Mouse (Mus musculus): ENCODE measurements around the gene Bcar3.

Gene Bcar3

GRCm38 (mm10) chr3:122461512-122461881 lies 167.6 kb downstream of the Bcar3 start:
- no peak for DNase-seq

GRCm38 (mm10) chr3:122461932-122462871 lies 168.3 kb downstream of the Bcar3 start:
- DNase-seq = peak; percentile 77

- no peak for DNase-seq
Measured at GRCm38 (mm10) chr3:122463166-122463565, 169.2 kb downstream of the Bcar3 start.

GRCm38 (mm10) chr3:122466100-122466730 lies 172.3 kb downstream of the Bcar3 start:
- DNase-seq = peak; percentile 75

- DNase-seq = peak; percentile 24
Measured at GRCm38 (mm10) chr3:122467977-122468376, 174.0 kb downstream of the Bcar3 start.

GRCm38 (mm10) chr3:122470326-122471016 lies 176.5 kb downstream of the Bcar3 start:
- no peak for DNase-seq

- no peak for DNase-seq
Measured at GRCm38 (mm10) chr3:122471017-122471721, 177.2 kb downstream of the Bcar3 start.

GRCm38 (mm10) chr3:122472412-122472811 lies 178.5 kb downstream of the Bcar3 start:
- no peak for DNase-seq

- DNase-seq = no peak
Measured at GRCm38 (mm10) chr3:122473523-122474034, 179.6 kb downstream of the Bcar3 start.

- peak; percentile 56 for DNase-seq
Measured at GRCm38 (mm10) chr3:122474067-122474466, 180.1 kb downstream of the Bcar3 start.

- DNase-seq = no peak
Measured at GRCm38 (mm10) chr3:122474796-122475195, 180.9 kb downstream of the Bcar3 start.

GRCm38 (mm10) chr3:122475735-122476134 lies 181.8 kb downstream of the Bcar3 start:
- DNase-seq = no peak

- no peak for DNase-seq
Measured at GRCm38 (mm10) chr3:122476656-122477055, 182.7 kb downstream of the Bcar3 start.

- DNase-seq = no peak
Measured at GRCm38 (mm10) chr3:122477541-122477940, 183.6 kb downstream of the Bcar3 start.

GRCm38 (mm10) chr3:122478735-122479134 lies 184.8 kb downstream of the Bcar3 start:
- DNase-seq = no peak

GRCm38 (mm10) chr3:122480065-122480675 lies 186.2 kb downstream of the Bcar3 start:
- no peak for DNase-seq

- no peak for DNase-seq
Measured at GRCm38 (mm10) chr3:122480986-122481385, 187.1 kb downstream of the Bcar3 start.

GRCm38 (mm10) chr3:122481891-122482739 lies 188.2 kb downstream of the Bcar3 start:
- peak; percentile 33 for DNase-seq

- no peak for DNase-seq
Measured at GRCm38 (mm10) chr3:122483066-122483782, 189.3 kb downstream of the Bcar3 start.

- DNase-seq = no peak
Measured at GRCm38 (mm10) chr3:122483783-122484130, 189.8 kb downstream of the Bcar3 start.

GRCm38 (mm10) chr3:122484301-122484700 lies 190.4 kb downstream of the Bcar3 start:
- no peak for DNase-seq

Measured in kidney, adult 9 months (tissue).